Mouse (Mus musculus): ENCODE measurements at regions not wholly inside any gene's neighbourhood (a gene's known extent, or its start where the extent isn't known, plus 50 kb on each side); places are given as distances from the start of the nearest gene placed in this dataset.
A peak's percentile ranks its signal among the peaks of the same experiment; 100 is the strongest.

GRCm38 (mm10) chr3:52857076-52857475 is 160.0 kb downstream of the Cog6 start:
- no peaks in the 10 kb centered on the region for H3K36me3 ChIP-seq (replicated peaks)
- no peaks in the 10 kb centered on the region for H3K27me3 ChIP-seq (ENCODE audit: insufficient read depth, low read length)
- ATAC-seq (ENCODE audit: extremely low read depth, insufficient number of reproducible peaks, low FRiP score, poor library complexity, severe bottlenecking) = no peak
- no peak for TF ChIP-seq POLR2AphosphoS5 (IDR thresholded peaks at IDR 0.05; ENCODE audit: insufficient replicate concordance, low read depth, low read length)
- TF ChIP-seq GATA1 (IDR thresholded peaks at IDR 0.05; ENCODE audit: borderline replicate concordance, low read length) = no peak
- TF ChIP-seq TAL1 (conservative IDR thresholded peaks at IDR 0.05; ENCODE audit: low read depth, low read length) = no peak
- no peak for TF ChIP-seq CTCF (IDR thresholded peaks at IDR 0.05; ENCODE audit: low read depth, low read length)
- no peak for TF ChIP-seq GATA2 (IDR thresholded peaks at IDR 0.05; ENCODE audit: borderline replicate concordance, low read depth, low read length)
- DNase-seq (ENCODE audit: low spot score) = no peak
- no peak overlapping the region for H3K4me3 ChIP-seq (ENCODE audit: low read depth, low read length)
- no peaks in the 10 kb centered on the region for H3K4me1 ChIP-seq (ENCODE audit: insufficient read depth, low read depth, low read length)
- peaks cover 34% of the 10 kb centered on the region for H3K9me3 ChIP-seq (replicated peaks)

- no peak for ATAC-seq (ENCODE audit: extremely low read depth, insufficient number of reproducible peaks, low FRiP score, poor library complexity, severe bottlenecking)
- TF ChIP-seq TAL1 (conservative IDR thresholded peaks at IDR 0.05; ENCODE audit: low read depth, low read length) = no peak
- no peak for TF ChIP-seq POLR2AphosphoS5 (IDR thresholded peaks at IDR 0.05; ENCODE audit: insufficient replicate concordance, low read depth, low read length)
- TF ChIP-seq CTCF (IDR thresholded peaks at IDR 0.05; ENCODE audit: low read depth, low read length) = no peak
- TF ChIP-seq GATA1 (IDR thresholded peaks at IDR 0.05; ENCODE audit: borderline replicate concordance, low read length) = no peak
- TF ChIP-seq GATA2 (IDR thresholded peaks at IDR 0.05; ENCODE audit: borderline replicate concordance, low read depth, low read length) = no peak
- Histone ChIP-seq H3K27me3 (ENCODE audit: insufficient read depth, low read length) (no peaks in the 10 kb centered on the region), H3K4me3 (ENCODE audit: low read depth, low read length) (no peak overlapping the region), H3K4me1 (ENCODE audit: insufficient read depth, low read depth, low read length) (no peaks in the 10 kb centered on the region), H3K9me3 (replicated peaks) (peaks cover 32% of the 10 kb centered on the region), H3K36me3 (replicated peaks) (no peaks in the 10 kb centered on the region)
- DNase-seq (ENCODE audit: low spot score) = no peak
These were observed 162.5 kb downstream of the Cog6 start for GRCm38 (mm10) chr3:52854560-52854959.

GRCm38 (mm10) chr3:52853126-52853525 is 163.9 kb downstream of the Cog6 start:
- TF ChIP-seq GATA2 (IDR thresholded peaks at IDR 0.05; ENCODE audit: borderline replicate concordance, low read depth, low read length) (no peak), CTCF (IDR thresholded peaks at IDR 0.05; ENCODE audit: low read depth, low read length) (no peak), POLR2AphosphoS5 (IDR thresholded peaks at IDR 0.05; ENCODE audit: insufficient replicate concordance, low read depth, low read length) (no peak), GATA1 (IDR thresholded peaks at IDR 0.05; ENCODE audit: borderline replicate concordance, low read length) (no peak), TAL1 (conservative IDR thresholded peaks at IDR 0.05; ENCODE audit: low read depth, low read length) (no peak)
- peaks cover 33% of the 10 kb centered on the region for H3K9me3 ChIP-seq (replicated peaks)
- H3K4me1 ChIP-seq (ENCODE audit: insufficient read depth, low read depth, low read length) = no peaks in the 10 kb centered on the region
- no peaks in the 10 kb centered on the region for H3K27me3 ChIP-seq (ENCODE audit: insufficient read depth, low read length)
- no peak for ATAC-seq (ENCODE audit: extremely low read depth, insufficient number of reproducible peaks, low FRiP score, poor library complexity, severe bottlenecking)
- no peak overlapping the region for H3K4me3 ChIP-seq (ENCODE audit: low read depth, low read length)
- H3K36me3 ChIP-seq (replicated peaks) = no peaks in the 10 kb centered on the region
- no peak for DNase-seq (ENCODE audit: low spot score)

- ATAC-seq (ENCODE audit: extremely low read depth, insufficient number of reproducible peaks, low FRiP score, poor library complexity, severe bottlenecking) = no peak
- H3K4me3 ChIP-seq (ENCODE audit: low read depth, low read length) = no peak overlapping the region
- no peak for DNase-seq (ENCODE audit: low spot score)
- H3K4me1 ChIP-seq (ENCODE audit: insufficient read depth, low read depth, low read length) = no peaks in the 10 kb centered on the region
- H3K27me3 ChIP-seq (ENCODE audit: insufficient read depth, low read length) = no peaks in the 10 kb centered on the region
- H3K36me3 ChIP-seq (replicated peaks) = no peaks in the 10 kb centered on the region
- peaks cover 30% of the 10 kb centered on the region for H3K9me3 ChIP-seq (replicated peaks)
- TF ChIP-seq POLR2AphosphoS5 (IDR thresholded peaks at IDR 0.05; ENCODE audit: insufficient replicate concordance, low read depth, low read length) = no peak
- no peak for TF ChIP-seq CTCF (IDR thresholded peaks at IDR 0.05; ENCODE audit: low read depth, low read length)
- TF ChIP-seq GATA2 (IDR thresholded peaks at IDR 0.05; ENCODE audit: borderline replicate concordance, low read depth, low read length) = no peak
- no peak for TF ChIP-seq TAL1 (conservative IDR thresholded peaks at IDR 0.05; ENCODE audit: low read depth, low read length)
- TF ChIP-seq GATA1 (IDR thresholded peaks at IDR 0.05; ENCODE audit: borderline replicate concordance, low read length) = no peak
These were observed 171.9 kb downstream of the Cog6 start for GRCm38 (mm10) chr3:52845166-52845565.

GRCm38 (mm10) chr3:52843998-52844397 is 173.0 kb downstream of the Cog6 start:
- ATAC-seq (ENCODE audit: extremely low read depth, insufficient number of reproducible peaks, low FRiP score, poor library complexity, severe bottlenecking) (no peak), DNase-seq (ENCODE audit: low spot score) (peak; percentile 1)
- Histone ChIP-seq H3K4me3 (ENCODE audit: low read depth, low read length) (no peak overlapping the region), H3K9me3 (replicated peaks) (peaks cover 34% of the 10 kb centered on the region), H3K4me1 (ENCODE audit: insufficient read depth, low read depth, low read length) (no peaks in the 10 kb centered on the region), H3K36me3 (replicated peaks) (no peaks in the 10 kb centered on the region), H3K27me3 (ENCODE audit: insufficient read depth, low read length) (no peaks in the 10 kb centered on the region)
- TF ChIP-seq GATA2 (IDR thresholded peaks at IDR 0.05; ENCODE audit: borderline replicate concordance, low read depth, low read length) (no peak), TAL1 (conservative IDR thresholded peaks at IDR 0.05; ENCODE audit: low read depth, low read length) (no peak), POLR2AphosphoS5 (IDR thresholded peaks at IDR 0.05; ENCODE audit: insufficient replicate concordance, low read depth, low read length) (no peak), CTCF (IDR thresholded peaks at IDR 0.05; ENCODE audit: low read depth, low read length) (no peak), GATA1 (IDR thresholded peaks at IDR 0.05; ENCODE audit: borderline replicate concordance, low read length) (no peak)

GRCm38 (mm10) chr3:52842866-52843425 is 174.1 kb downstream of the Cog6 start:
- TF ChIP-seq GATA2 (IDR thresholded peaks at IDR 0.05; ENCODE audit: borderline replicate concordance, low read depth, low read length) (no peak), GATA1 (IDR thresholded peaks at IDR 0.05; ENCODE audit: borderline replicate concordance, low read length) (no peak), CTCF (IDR thresholded peaks at IDR 0.05; ENCODE audit: low read depth, low read length) (no peak), POLR2AphosphoS5 (IDR thresholded peaks at IDR 0.05; ENCODE audit: insufficient replicate concordance, low read depth, low read length) (no peak), TAL1 (conservative IDR thresholded peaks at IDR 0.05; ENCODE audit: low read depth, low read length) (no peak)

More at GRCm38 (mm10) chr3:52842866-52843425, 174.1 kb downstream of the Cog6 start:
- Histone ChIP-seq H3K9me3 (replicated peaks) (peaks cover 39% of the 10 kb centered on the region), H3K36me3 (replicated peaks) (no peaks in the 10 kb centered on the region), H3K27me3 (ENCODE audit: insufficient read depth, low read length) (no peaks in the 10 kb centered on the region), H3K4me3 (ENCODE audit: low read depth, low read length) (no peak overlapping the region), H3K4me1 (ENCODE audit: insufficient read depth, low read depth, low read length) (no peaks in the 10 kb centered on the region)
- DNase-seq (ENCODE audit: low spot score) = no peak
- no peak for ATAC-seq (ENCODE audit: extremely low read depth, insufficient number of reproducible peaks, low FRiP score, poor library complexity, severe bottlenecking)
